Mouse (Mus musculus) heart, embryonic 13.5 days (tissue): ENCODE measurements around the gene Aars. TPM values are rescaled to one million over a fixed set of nuclear protein-coding genes. Genes with fewer than 3 reads are reported as not detected.
"Not testable (repeated sequence)": the region's sequence is repeated elsewhere in the genome, so short reads cannot be mapped to it uniquely, and the experiment has no call there.

ENCODE experiments used
- ATAC-seq: fragments of 200-750 bp; cut with Nextera tagmentation; 2 replicates; pipeline ENCODE4 v1.8.0; 2017; ENCODE audit warnings: moderate TSS enrichment; ENCODE audit not compliant: insufficient number of reproducible peaks, low FRiP score, low TSS enrichment; ENCODE audit errors: extremely low read depth
- H3K27ac ChIP-seq: fragments of 300-500 bp; sonication (generic); replicated peaks from 2 replicates; pipeline ENCODE4 v1.5.1; 2015; ENCODE audit warnings: moderate library complexity, mild to moderate bottlenecking, inconsistent platforms
- H3K27me3 ChIP-seq: fragments of 300-500 bp; sonication (generic); replicated peaks from 2 replicates; pipeline ENCODE4 v1.6.1; 2015; ENCODE audit warnings: mild to moderate bottlenecking, inconsistent platforms
- H3K36me3 ChIP-seq: fragments of 300-500 bp; sonication (generic); 2 replicates; pipeline ENCODE4 v1.6.1; 2015; ENCODE audit warnings: mild to moderate bottlenecking, inconsistent platforms
- H3K4me1 ChIP-seq: fragments of 300-500 bp; sonication (generic); 2 replicates; pipeline ENCODE4 v1.6.1; 2015; ENCODE audit warnings: inconsistent platforms
- H3K4me2 ChIP-seq: fragments of 300-500 bp; sonication (generic); 2 replicates; pipeline ENCODE4 v1.6.1; 2015; ENCODE audit warnings: inconsistent platforms, mild to moderate bottlenecking, moderate library complexity
- H3K4me3 ChIP-seq: fragments of 300-500 bp; sonication (generic); 2 replicates; pipeline ENCODE4 v1.5.1; 2015; ENCODE audit warnings: moderate library complexity, mild to moderate bottlenecking, inconsistent platforms
- H3K9ac ChIP-seq: fragments of 300-500 bp; sonication (generic); 2 replicates; pipeline ENCODE4 v1.6.1; 2015; ENCODE audit warnings: inconsistent platforms, mild to moderate bottlenecking, moderate library complexity
- H3K9me3 ChIP-seq: fragments of 300-500 bp; sonication (generic); 2 replicates; pipeline ENCODE4 v1.6.1; 2016; ENCODE audit warnings: inconsistent platforms
- WGBS: fragments of 180-500 bp; shearing (Covaris S2); methylation state at CpG from one replicate; pipeline ENCODE4 v1.1.7; 2015; ENCODE audit warnings: mixed read lengths; 5-methylcytosine and 5-hydroxymethylcytosine counted together
- microRNA-seq: library from miRNA; unstranded; fragments of <30 nt; microRNA quantifications from one replicate; pipeline ENCODE4, GENCODE M21; 2016
- polyA plus RNA-seq: library from polyadenylated mRNA; unstranded; fragments of >200 nt; fragmentation: Nextera tagmentation; extraction: Ambion mirVana; gene quantifications from 2 replicates; pipeline ENCODE4 v1.2.1, GENCODE M21; 2015

Aars gene
- polyA plus RNA-seq, 1 experiment from 2014 or later = 36.2 TPM

- 34% methylated on average over 6 of the region's 6 CpGs for WGBS
- no peak for ATAC-seq
- no peak overlapping the region for H3K4me3 ChIP-seq
Observed at GRCm38 (mm10) chr8:111079861-111080271, 46.9 kb downstream of the Aars start.

GRCm38 (mm10) chr8:111081580-111082258 is 48.8 kb downstream of the Aars start:
- Histone ChIP-seq H3K9ac (0 out of 2 replicates have a peak overlapping the region, but pooled peaks have one; percentile 25), H3K36me3 (no peaks in the 10 kb centered on the region), H3K27ac (no peak overlapping the region), H3K27me3 (0 out of 2 replicates have a peak, but pooled peaks cover 3% of the 10 kb centered on the region), H3K4me1 (peaks cover 5% of the 10 kb centered on the region; the same call in 1 of the 2 replicates), H3K9me3 (no peaks in the 10 kb centered on the region), H3K4me3 (no peak overlapping the region), H3K4me2 (no peak overlapping the region)
- 63% methylated on average over 12 of the region's 12 CpGs for WGBS
- no peak for ATAC-seq

More at GRCm38 (mm10) chr8:111079861-111080271, 46.9 kb downstream of the Aars start:
- Histone ChIP-seq H3K4me2 (no peak overlapping the region), H3K9me3 (no peaks in the 10 kb centered on the region), H3K36me3 (no peaks in the 10 kb centered on the region), H3K9ac (no peak overlapping the region), H3K4me1 (peaks cover 5% of the 10 kb centered on the region; the same call in 1 of the 2 replicates), H3K27me3 (0 out of 2 replicates have a peak, but pooled peaks cover 3% of the 10 kb centered on the region), H3K27ac (no peak overlapping the region)

- not testable (repeated sequence) for H3K4me1 ChIP-seq, H3K36me3 ChIP-seq, H3K4me2 ChIP-seq, H3K27ac ChIP-seq, H3K4me3 ChIP-seq, H3K9me3 ChIP-seq, H3K27me3 ChIP-seq, ATAC-seq, H3K9ac ChIP-seq
- 83% methylated on average over 5 of the region's 5 CpGs for WGBS
Observed at GRCm38 (mm10) chr8:111083936-111084335, 51.0 kb downstream of the Aars start.

- no peak for ATAC-seq
- H3K27ac ChIP-seq = no peak overlapping the region
- peaks cover 1% of the 10 kb centered on the region; the same call in 1 of the 2 replicates for H3K4me1 ChIP-seq
- no peaks in the 10 kb centered on the region for H3K36me3 ChIP-seq
- no peaks in the 10 kb centered on the region for H3K27me3 ChIP-seq
- no peak overlapping the region for H3K9ac ChIP-seq
- H3K4me3 ChIP-seq = no peak overlapping the region
- H3K4me2 ChIP-seq = no peak overlapping the region
- H3K9me3 ChIP-seq = 0 out of 2 replicates have a peak, but pooled peaks cover 2% of the 10 kb centered on the region
- 0% methylated on average over 2 of the region's 2 CpGs for WGBS
Observed at GRCm38 (mm10) chr8:111090126-111090525, 57.2 kb downstream of the Aars start.

GRCm38 (mm10) chr8:111091706-111092105 is 58.8 kb downstream of the Aars start:
- Histone ChIP-seq H3K4me1 (peaks cover 15% of the 10 kb centered on the region), H3K27ac (no peak overlapping the region), H3K27me3 (no peaks in the 10 kb centered on the region), H3K9me3 (0 out of 2 replicates have a peak, but pooled peaks cover 2% of the 10 kb centered on the region), H3K4me2 (no peak overlapping the region), H3K4me3 (no peak overlapping the region), H3K9ac (peak overlapping the region; percentile 47; the same call in 1 of the 2 replicates), H3K36me3 (no peaks in the 10 kb centered on the region)
- ATAC-seq = no peak
- 51% methylated on average over 7 of the region's 7 CpGs for WGBS

- H3K4me2 ChIP-seq, H3K27me3 ChIP-seq, H3K36me3 ChIP-seq, H3K4me3 ChIP-seq, ATAC-seq, H3K9me3 ChIP-seq, H3K27ac ChIP-seq: not testable (repeated sequence)
- H3K9ac ChIP-seq = peak within 1 kb of the TSS; percentile 47; the same call in 1 of the 2 replicates
- 77% methylated on average over 5 of the region's 6 CpGs for WGBS
- peaks cover 15% of the 10 kb centered on the region for H3K4me1 ChIP-seq
Observed at GRCm38 (mm10) chr8:111092326-111092725, 59.4 kb downstream of the Aars start, which contains the start of gene Clec18a. Gene Clec18a, minus strand, starts transcription at chr8:111092426.

- Histone ChIP-seq H3K27ac (peak within 1 kb of the TSS; percentile 59), H3K9ac (peak within 1 kb of the TSS; percentile 80), H3K36me3 (no peaks in the 10 kb centered on the region), H3K4me2 (peak within 1 kb of the TSS; percentile 74), H3K27me3 (no peaks in the 10 kb centered on the region), H3K9me3 (0 out of 2 replicates have a peak, but pooled peaks cover 2% of the 10 kb centered on the region), H3K4me1 (peaks cover 15% of the 10 kb centered on the region), H3K4me3 (peak within 1 kb of the TSS; percentile 73)
- peak; percentile 91 for ATAC-seq
- WGBS = 4% methylated on average over 71 of the region's 72 CpGs
Observed at GRCm38 (mm10) chr8:111093865-111094718, 61.1 kb downstream of the Aars start, which contains the start of gene Pdpr. Gene Pdpr, plus strand, starts transcription at chr8:111094630.

- peak; percentile 67 for ATAC-seq
Observed at GRCm38 (mm10) chr8:111094719-111095302, 61.9 kb downstream of the Aars start.

More at GRCm38 (mm10) chr8:111094719-111095302, 61.9 kb downstream of the Aars start:
- H3K9ac ChIP-seq = peak overlapping the region; percentile 80
- peaks cover 15% of the 10 kb centered on the region for H3K4me1 ChIP-seq
- peak overlapping the region; percentile 74 for H3K4me2 ChIP-seq
- H3K27me3 ChIP-seq, H3K36me3 ChIP-seq, H3K9me3 ChIP-seq: not testable (repeated sequence)
- H3K27ac ChIP-seq = peak overlapping the region; percentile 59
- WGBS = under 1% methylated on average over 58 of the region's 69 CpGs
- peak overlapping the region; percentile 73 for H3K4me3 ChIP-seq

Small RNA genes within 50 kb of the gene (microRNA-seq; reads per million reads assigned to microRNA genes)
- gene Gm24103 (not detected), gene Mir3473d (1.2 reads per million)

Other genes starting within 250 kb of the Aars start
- gene Il34, start 227.2 kb upstream of the Aars start, polyA plus RNA-seq = 0.17 and 0.27 TPM in 2 replicates
- gene Cog4, start 186.5 kb upstream of the Aars start, polyA plus RNA-seq = 55.8 and 63.9 TPM in 2 replicates
- 76.9 and 81.2 TPM in 2 replicates for gene Sf3b3, start 186.4 kb upstream of the Aars start, polyA plus RNA-seq
- 6.8 and 7.1 TPM in 2 replicates for gene Fuk, start 130.7 kb upstream of the Aars start, polyA plus RNA-seq
- gene St3gal2, start 113.2 kb upstream of the Aars start, polyA plus RNA-seq = 16.2 and 16.4 TPM in 2 replicates
- gene Ddx19a, start 35.3 kb upstream of the Aars start, polyA plus RNA-seq = 11.5 and 12.3 TPM in 2 replicates
- gene Ddx19b, start 1.4 kb upstream of the Aars start, polyA plus RNA-seq = 3.6 and 4.0 TPM in 2 replicates
- gene Exosc6, start 23.2 kb downstream of the Aars start, polyA plus RNA-seq = 7.7 and 8.0 TPM in 2 replicates
- 0.22 TPM in 1 of 2 replicates, not detected in the other for gene Clec18a, start 59.3 kb downstream of the Aars start, polyA plus RNA-seq
- 9.3 and 10.2 TPM in 2 replicates for gene Pdpr, start 61.5 kb downstream of the Aars start, polyA plus RNA-seq
- 56.6 and 61.5 TPM in 2 replicates for gene Glg1, start 226.1 kb downstream of the Aars start, polyA plus RNA-seq